Mouse (Mus musculus): ENCODE results near the gene Gm20388.

- TF ChIP-seq CTCF (IDR thresholded peaks at IDR 0.05; ENCODE audit: borderline replicate concordance, extremely low read depth, insufficient read depth, insufficient read length) (no peak), POLR2A (IDR thresholded peaks at IDR 0.05; ENCODE audit: borderline replicate concordance, extremely low read depth, insufficient read depth, insufficient read length, poor library complexity, severe bottlenecking) (no peak)
Observed at GRCm38 (mm10) chr8:121980792-121981519, 2070.3 kb downstream of the Gm20388 start.

Measured in brain, embryonic 14.5 days (tissue).